Mouse (Mus musculus) embryonic facial prominence, embryonic 15.5 days (tissue): ENCODE measurements around the gene Tspan17. TPM values are rescaled to one million over a fixed set of nuclear protein-coding genes. Genes with fewer than 3 reads are reported as not detected.
A peak's percentile ranks its signal among the peaks of the same experiment; 100 is the strongest.

Experiments
- ATAC-seq: fragments of 200-750 bp; cut with Nextera tagmentation; 2 replicates; pipeline ENCODE4 v1.8.0; 2017; ENCODE audit warnings: low read depth, moderate TSS enrichment; ENCODE audit not compliant: insufficient number of reproducible peaks, low FRiP score, low TSS enrichment
- H3K27ac ChIP-seq: fragments of 300-500 bp; sonication (generic); replicated peaks from 2 replicates; pipeline ENCODE4 v1.5.1; 2015; ENCODE audit warnings: mild to moderate bottlenecking, inconsistent platforms
- H3K27me3 ChIP-seq: fragments of 300-500 bp; sonication (generic); 2 replicates; pipeline ENCODE4 v1.6.1; 2015; ENCODE audit warnings: inconsistent platforms
- H3K36me3 ChIP-seq: fragments of 300-500 bp; sonication (generic); 2 replicates; pipeline ENCODE4 v1.6.1; 2015; ENCODE audit warnings: mild to moderate bottlenecking, inconsistent platforms
- H3K4me1 ChIP-seq: fragments of 300-500 bp; sonication (generic); 2 replicates; pipeline ENCODE4 v1.6.1; 2015; ENCODE audit warnings: inconsistent platforms
- H3K4me2 ChIP-seq: fragments of 300-500 bp; sonication (generic); replicated peaks from 2 replicates; pipeline ENCODE4 v1.6.1; 2015; ENCODE audit warnings: mild to moderate bottlenecking, inconsistent platforms
- H3K4me3 ChIP-seq: fragments of 300-500 bp; sonication (generic); replicated peaks from 2 replicates; pipeline ENCODE4 v1.5.1; 2015; ENCODE audit warnings: mild to moderate bottlenecking, inconsistent platforms
- H3K9ac ChIP-seq: fragments of 300-500 bp; sonication (generic); 2 replicates; pipeline ENCODE4 v1.6.1; 2015; ENCODE audit warnings: inconsistent platforms
- H3K9me3 ChIP-seq: fragments of 300-500 bp; sonication (generic); replicated peaks from 2 replicates; pipeline ENCODE4 v1.6.1; 2016; ENCODE audit warnings: inconsistent platforms
- WGBS: fragments of 180-500 bp; shearing (Covaris S2); methylation state at CpG from one replicate; pipeline ENCODE4 v1.1.7; 2015; 5-methylcytosine and 5-hydroxymethylcytosine counted together
- polyA plus RNA-seq: library from polyadenylated mRNA; unstranded; fragments of >200 nt; fragmentation: Nextera tagmentation; extraction: Ambion mirVana; gene quantifications from 2 replicates; pipeline ENCODE4 v1.2.1, GENCODE M21; 2015

The Tspan17 gene
- polyA plus RNA-seq, 1 experiment from 2014 or later: 9.2 TPM

DNA sequence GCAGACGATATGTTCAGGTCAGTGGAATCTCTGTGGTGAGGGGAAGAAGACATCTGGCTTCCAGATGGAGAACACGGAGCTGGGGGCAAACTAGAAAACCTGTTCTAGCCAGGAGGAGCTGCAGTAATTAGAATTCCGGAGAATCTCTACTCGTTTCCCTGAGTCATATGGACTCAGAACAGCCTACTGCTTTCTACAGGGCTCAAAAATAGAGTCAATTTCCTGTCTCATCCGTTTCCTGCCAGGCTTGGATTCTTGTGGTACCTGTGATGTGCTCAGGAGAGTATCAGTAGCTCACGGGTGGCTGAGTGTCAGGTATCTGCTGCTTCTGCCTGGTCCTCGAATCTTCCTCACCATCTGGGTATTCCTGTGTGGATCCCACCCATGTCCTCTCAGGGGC, 22.3 kb downstream of the Tspan17 start:
- Histone ChIP-seq H3K27ac (no peak overlapping the region), H3K4me1 (no peaks in the 10 kb centered on the region), H3K27me3 (peaks cover 3% of the 10 kb centered on the region; the same call in 1 of the 2 replicates), H3K4me2 (no peak overlapping the region), H3K36me3 (no peaks in the 10 kb centered on the region), H3K9me3 (no peaks in the 10 kb centered on the region), H3K4me3 (no peak overlapping the region), H3K9ac (no peak overlapping the region)
- WGBS: 31% methylated on average over 7 of the region's 7 CpGs
- ATAC-seq: no peak

DNA sequence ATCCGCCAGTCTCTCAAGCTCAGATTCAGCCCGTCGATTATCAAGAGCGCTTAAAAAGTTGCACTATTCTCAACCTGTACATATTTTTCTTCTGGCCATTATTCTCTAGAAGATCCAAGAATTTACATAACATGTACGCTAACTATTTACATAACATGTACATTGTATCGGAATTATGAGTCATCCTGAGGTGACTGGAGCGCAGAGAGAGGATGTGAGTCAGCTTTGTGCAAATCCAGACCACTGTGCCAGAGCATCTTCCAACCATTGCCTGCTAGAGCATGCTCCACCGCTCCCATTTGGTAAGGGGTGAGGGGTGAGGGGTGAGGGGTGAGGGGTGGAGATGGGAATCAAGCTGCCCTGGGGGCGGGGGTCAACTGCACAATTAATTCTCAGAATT, 24.2 kb downstream of the Tspan17 start:
- no peak for ATAC-seq
- H3K4me3 ChIP-seq: no peak overlapping the region
- no peaks in the 10 kb centered on the region for H3K9me3 ChIP-seq
- H3K4me1 ChIP-seq: no peaks in the 10 kb centered on the region
- WGBS: 85% methylated on average over 9 of the region's 9 CpGs
- H3K36me3 ChIP-seq: no peaks in the 10 kb centered on the region
- H3K27ac ChIP-seq: no peak overlapping the region
- H3K4me2 ChIP-seq: no peak overlapping the region
- H3K27me3 ChIP-seq: no peaks in the 10 kb centered on the region
- no peak overlapping the region for H3K9ac ChIP-seq

DNA sequence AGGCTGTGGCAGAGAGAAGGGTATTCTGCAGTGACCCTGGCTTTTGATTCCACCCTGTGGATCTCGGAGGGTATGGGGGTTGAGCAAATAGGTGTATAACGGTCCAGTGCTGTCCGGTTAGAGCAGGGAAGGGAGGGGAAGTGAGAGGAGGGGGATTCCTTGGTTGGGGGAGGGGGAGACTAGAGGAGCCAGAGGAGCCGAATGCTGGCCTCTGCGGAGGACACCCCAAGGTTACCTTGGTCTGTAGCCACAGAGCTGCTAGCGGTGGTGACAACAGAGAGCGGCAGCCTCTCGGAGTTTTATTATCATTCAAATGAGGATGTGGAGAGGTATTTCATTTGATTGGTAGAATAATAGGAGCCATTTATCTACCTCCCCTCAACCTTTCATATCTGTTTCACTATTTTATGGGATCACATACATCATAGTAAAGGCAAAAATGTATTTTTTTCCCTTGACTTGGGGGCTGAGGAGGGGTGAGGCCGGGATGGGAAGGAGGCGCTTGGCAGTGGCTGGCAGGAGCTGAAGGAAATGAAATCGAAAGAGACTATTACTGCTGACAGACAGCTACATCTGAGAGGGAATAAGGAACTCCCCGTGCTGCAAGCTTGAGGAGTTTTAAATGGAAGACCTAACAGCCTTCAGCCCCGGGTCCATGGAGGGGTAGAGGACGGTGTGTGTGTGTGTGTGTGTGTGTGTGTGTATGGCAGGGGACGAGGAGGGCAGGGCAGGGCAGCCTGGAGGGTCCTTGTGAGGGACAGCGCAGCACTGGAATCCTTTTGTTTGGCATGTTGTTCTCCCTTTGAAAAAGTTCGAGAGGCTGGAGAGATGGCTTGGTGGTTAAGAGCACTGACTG, 29.4 kb downstream of the Tspan17 start:
- no peak for ATAC-seq
- no peak overlapping the region for H3K9ac ChIP-seq
- H3K9me3 ChIP-seq: no peaks in the 10 kb centered on the region
- H3K27me3 ChIP-seq: no peaks in the 10 kb centered on the region
- no peaks in the 10 kb centered on the region for H3K36me3 ChIP-seq
- 22% methylated on average over 17 of the region's 17 CpGs for WGBS
- H3K4me1 ChIP-seq: no peaks in the 10 kb centered on the region
- H3K27ac ChIP-seq: no peak overlapping the region
- no peak overlapping the region for H3K4me3 ChIP-seq
- H3K4me2 ChIP-seq: no peak overlapping the region

DNA sequence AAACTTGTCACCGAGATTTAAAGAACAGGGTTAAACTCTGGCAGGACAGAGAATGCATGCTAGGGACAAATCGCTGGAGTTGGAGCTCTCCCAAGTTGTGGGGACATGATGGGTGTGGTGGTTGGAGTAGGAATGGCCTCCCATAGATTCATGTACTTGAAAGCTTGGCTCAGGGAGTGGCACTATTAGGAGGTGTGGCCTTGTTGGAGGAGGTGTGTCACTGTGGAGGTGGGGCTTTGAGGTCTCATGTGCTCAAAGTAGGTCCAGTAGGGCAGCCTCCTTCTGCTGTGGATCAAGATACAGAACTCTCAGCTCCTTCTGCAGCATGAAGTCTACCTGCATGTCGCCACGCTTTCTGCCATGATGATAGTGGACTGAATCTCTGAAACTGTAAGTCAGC, 31.9 kb downstream of the Tspan17 start:
- 85% methylated on average over 4 of the region's 4 CpGs for WGBS
- Histone ChIP-seq H3K9me3 (no peaks in the 10 kb centered on the region), H3K27ac (no peak overlapping the region), H3K4me3 (no peak overlapping the region), H3K36me3 (no peaks in the 10 kb centered on the region), H3K27me3 (no peaks in the 10 kb centered on the region), H3K4me2 (no peak overlapping the region), H3K9ac (no peak overlapping the region), H3K4me1 (peaks cover 6% of the 10 kb centered on the region; the same call in 1 of the 2 replicates)
- ATAC-seq: no peak

DNA sequence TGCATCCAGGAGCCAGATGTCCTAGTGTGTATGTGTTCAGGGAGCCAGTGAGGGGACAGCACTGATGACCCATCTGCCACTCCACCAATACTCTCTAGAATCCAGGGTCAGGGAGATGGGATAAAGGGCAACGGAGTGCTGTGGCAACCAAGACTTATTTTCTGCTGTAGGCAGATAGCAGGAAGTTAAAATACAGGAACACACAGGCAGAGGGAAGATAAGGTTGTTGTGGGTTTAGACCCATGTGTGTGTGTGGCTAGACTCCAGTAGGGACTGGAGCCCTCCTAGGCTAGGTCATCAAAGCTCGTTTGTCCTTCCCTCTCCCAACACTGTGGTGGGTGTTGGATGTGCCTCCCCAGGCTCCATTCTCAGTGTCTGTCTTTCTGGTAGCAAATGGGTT, 32.8 kb downstream of the Tspan17 start:
- no peak overlapping the region for H3K4me3 ChIP-seq
- H3K27me3 ChIP-seq: no peaks in the 10 kb centered on the region
- no peaks in the 10 kb centered on the region for H3K9me3 ChIP-seq
- peaks cover 6% of the 10 kb centered on the region; the same call in 1 of the 2 replicates for H3K4me1 ChIP-seq
- no peak overlapping the region for H3K4me2 ChIP-seq
- 78% methylated on average over 2 of the region's 2 CpGs for WGBS
- no peak overlapping the region for H3K27ac ChIP-seq
- no peak overlapping the region for H3K9ac ChIP-seq
- no peak for ATAC-seq
- no peaks in the 10 kb centered on the region for H3K36me3 ChIP-seq

DNA sequence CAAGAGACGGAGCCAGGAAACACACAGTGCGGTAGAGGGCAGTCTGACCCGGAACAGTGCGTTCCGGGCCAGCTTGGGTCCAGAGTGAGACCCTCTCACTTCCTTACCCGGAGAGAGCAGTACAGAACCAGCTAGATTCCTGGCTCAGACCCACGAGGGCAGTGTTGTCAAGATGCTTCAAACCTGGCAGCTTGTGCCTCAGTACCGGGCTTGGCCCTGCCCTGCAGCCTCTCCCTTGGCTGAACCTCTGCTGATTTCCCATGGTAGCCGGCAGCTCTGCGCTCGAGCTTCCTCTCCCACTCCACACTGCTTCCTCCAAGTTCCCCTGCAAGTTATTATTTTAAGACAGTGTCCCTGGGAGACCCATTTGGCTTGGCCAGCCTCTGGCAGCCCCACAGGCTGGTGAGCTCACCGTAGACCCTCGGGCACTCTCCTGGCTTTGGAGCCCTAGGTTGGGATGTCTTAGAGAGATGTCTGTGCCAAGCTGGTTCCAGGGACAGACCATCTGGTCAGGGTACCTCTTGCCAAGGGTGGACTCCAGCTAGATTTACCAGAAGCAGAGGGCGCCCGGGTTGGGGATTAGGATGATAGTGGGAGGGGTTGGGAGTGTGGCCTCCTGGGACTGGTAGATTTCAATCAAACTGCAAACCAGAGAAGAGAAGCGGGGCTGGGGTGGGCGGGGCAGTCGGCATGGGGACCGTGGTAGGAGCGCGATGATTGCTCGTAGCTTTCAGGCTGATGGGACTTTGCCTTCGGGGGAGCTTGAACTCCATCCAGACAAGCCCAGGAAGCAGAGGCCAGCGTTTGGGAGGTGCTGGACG, 35.1 kb downstream of the Tspan17 start:
- H3K4me2 ChIP-seq: peak overlapping the region; percentile 34
- no peaks in the 10 kb centered on the region for H3K9me3 ChIP-seq
- H3K27me3 ChIP-seq: no peaks in the 10 kb centered on the region
- H3K27ac ChIP-seq: no peak overlapping the region
- H3K36me3 ChIP-seq: no peaks in the 10 kb centered on the region
- WGBS: 14% methylated on average over 23 of the region's 25 CpGs
- no peak overlapping the region for H3K9ac ChIP-seq
- H3K4me3 ChIP-seq: peak overlapping the region; percentile 4; the same call in 1 of the 2 replicates
- no peak for ATAC-seq
- H3K4me1 ChIP-seq: peaks cover 6% of the 10 kb centered on the region; the same call in 1 of the 2 replicates

DNA sequence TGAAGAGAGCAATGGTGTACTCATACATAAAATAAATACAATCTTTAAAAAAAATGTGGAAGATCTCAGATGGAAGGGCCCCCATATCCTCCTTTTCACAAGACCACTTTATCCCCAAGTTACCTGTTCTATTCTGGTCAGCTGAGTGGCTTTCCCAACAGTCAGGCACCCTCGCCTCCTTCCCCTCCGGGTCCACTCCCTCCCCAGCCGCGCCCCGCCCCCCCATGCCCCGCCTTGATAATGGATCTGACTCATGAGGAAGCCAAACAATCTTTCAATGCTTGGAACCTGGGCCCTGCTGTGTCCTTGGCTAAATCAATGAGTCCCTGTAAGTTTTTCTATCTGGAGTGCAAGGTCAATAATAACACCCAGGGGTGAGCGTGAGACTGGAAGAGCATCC, 38.8 kb downstream of the Tspan17 start:
- H3K27me3 ChIP-seq: no peaks in the 10 kb centered on the region
- no peaks in the 10 kb centered on the region for H3K9me3 ChIP-seq
- H3K9ac ChIP-seq: no peak overlapping the region
- 53% methylated on average over 7 of the region's 7 CpGs for WGBS
- no peak for ATAC-seq
- peaks cover 6% of the 10 kb centered on the region; the same call in 1 of the 2 replicates for H3K4me1 ChIP-seq
- no peak overlapping the region for H3K4me2 ChIP-seq
- H3K4me3 ChIP-seq: no peak overlapping the region
- H3K27ac ChIP-seq: no peak overlapping the region
- no peaks in the 10 kb centered on the region for H3K36me3 ChIP-seq

DNA sequence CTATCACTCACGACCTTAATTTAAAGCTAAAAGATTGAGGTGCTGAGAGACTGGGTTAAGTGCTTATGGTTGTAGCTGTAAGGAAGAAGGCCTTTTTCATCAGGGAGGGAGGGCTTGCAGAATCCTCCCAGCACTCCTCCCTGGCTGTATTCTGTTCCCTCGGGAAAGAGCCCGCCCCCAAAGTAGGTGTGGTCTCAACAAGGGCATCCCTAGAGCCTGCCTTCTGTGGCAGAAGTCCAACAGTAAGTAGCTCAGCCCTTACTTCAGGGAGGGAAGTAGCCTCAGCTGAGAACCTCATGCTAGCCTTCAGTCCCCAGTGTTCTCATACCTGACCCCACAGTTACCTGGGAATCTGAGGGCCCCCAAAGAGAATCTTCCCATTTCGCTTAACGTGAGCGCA, 39.3 kb downstream of the Tspan17 start:
- Histone ChIP-seq H3K36me3 (no peaks in the 10 kb centered on the region), H3K27ac (no peak overlapping the region), H3K9ac (no peak overlapping the region), H3K9me3 (no peaks in the 10 kb centered on the region), H3K27me3 (no peaks in the 10 kb centered on the region), H3K4me1 (peaks cover 6% of the 10 kb centered on the region; the same call in 1 of the 2 replicates), H3K4me2 (no peak overlapping the region), H3K4me3 (no peak overlapping the region)
- ATAC-seq: no peak
- 57% methylated on average over 6 of the region's 6 CpGs for WGBS

DNA sequence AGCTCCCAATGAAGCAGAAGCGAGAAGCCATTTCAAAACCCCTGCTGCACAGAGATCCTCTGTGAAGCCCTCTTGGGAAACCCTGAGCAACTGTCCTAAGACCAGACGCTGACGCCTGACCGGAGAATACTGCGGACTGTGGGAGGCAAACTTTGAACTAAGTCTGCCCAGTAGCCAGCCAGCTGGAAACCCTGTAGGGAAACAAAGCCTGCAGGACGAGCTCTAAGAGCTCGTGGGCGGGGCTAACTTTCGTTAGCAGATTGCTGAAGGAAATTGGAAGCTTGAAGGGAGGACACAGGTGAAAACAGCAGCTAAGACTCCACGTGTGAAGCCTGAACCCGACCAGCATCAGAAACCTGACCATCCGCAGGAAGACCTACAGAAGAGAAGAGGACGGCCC, 40.3 kb downstream of the Tspan17 start:
- Histone ChIP-seq H3K27me3 (no peaks in the 10 kb centered on the region), H3K9me3 (no peaks in the 10 kb centered on the region), H3K4me2 (no peak overlapping the region), H3K4me3 (no peak overlapping the region), H3K36me3 (no peaks in the 10 kb centered on the region), H3K9ac (no peak overlapping the region), H3K4me1 (peaks cover under 1% of the 10 kb centered on the region; the same call in 1 of the 2 replicates), H3K27ac (no peak overlapping the region)
- WGBS: 3% methylated on average over 13 of the region's 13 CpGs
- no peak for ATAC-seq

DNA sequence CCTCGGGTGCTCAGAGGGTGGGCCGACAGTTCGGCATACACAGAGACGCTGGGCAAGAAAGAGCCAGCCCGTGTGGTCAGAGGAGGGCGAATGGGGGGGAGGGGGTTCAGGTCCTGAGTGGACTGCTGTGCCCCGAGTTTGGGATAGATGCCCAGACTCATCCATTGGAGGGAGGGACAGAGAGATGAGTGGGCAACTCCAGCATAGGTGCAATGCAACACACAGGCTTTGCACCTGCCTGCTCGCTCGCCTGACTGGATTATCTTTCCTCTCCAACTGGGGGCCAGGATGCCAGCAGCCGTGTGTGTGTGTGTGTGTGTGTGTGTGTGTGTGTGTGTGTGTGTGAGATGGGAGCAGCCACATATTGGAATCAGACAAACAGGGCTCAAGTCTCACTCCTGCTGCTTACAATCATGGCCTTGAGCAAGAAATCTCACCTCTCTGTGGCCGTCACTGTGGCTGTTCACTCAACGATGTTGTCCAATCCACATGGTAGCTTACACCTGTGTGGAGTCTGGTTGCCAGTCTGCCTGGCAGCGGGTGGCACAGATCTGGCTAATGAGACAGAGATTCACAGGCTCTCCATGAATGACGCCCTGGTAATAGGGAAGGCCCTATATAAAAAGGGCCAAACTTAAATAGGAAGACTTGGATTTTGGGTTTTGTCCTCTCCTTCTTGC, 47.3 kb downstream of the Tspan17 start:
- no peak overlapping the region for H3K9ac ChIP-seq
- ATAC-seq: no peak
- H3K4me1 ChIP-seq: peaks cover 8% of the 10 kb centered on the region
- H3K4me3 ChIP-seq: no peak overlapping the region
- no peaks in the 10 kb centered on the region for H3K9me3 ChIP-seq
- no peaks in the 10 kb centered on the region for H3K36me3 ChIP-seq
- WGBS: 74% methylated on average over 14 of the region's 14 CpGs
- no peak overlapping the region for H3K27ac ChIP-seq
- no peaks in the 10 kb centered on the region for H3K27me3 ChIP-seq
- H3K4me2 ChIP-seq: no peak overlapping the region

DNA sequence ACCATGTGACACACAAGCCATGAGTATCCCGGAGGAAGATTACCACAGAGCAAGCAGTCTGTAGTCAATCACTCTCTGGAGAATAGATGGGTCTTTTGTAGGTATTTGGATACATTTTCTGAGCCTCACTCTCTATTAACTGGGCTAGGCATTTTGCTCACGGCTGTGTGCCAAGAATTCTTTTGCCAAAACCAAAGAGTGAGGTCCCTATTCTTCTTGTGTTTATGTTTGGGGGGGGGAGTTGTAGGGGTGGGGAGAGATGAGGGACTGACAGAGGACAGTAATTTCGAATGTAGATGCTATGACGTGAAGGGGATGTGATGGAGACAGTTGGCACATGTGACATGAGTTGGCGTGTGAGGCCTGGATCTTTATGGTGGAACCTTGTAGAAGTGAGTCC, 47.9 kb downstream of the Tspan17 start:
- H3K9ac ChIP-seq: no peak overlapping the region
- no peak for ATAC-seq
- H3K9me3 ChIP-seq: no peaks in the 10 kb centered on the region
- no peaks in the 10 kb centered on the region for H3K27me3 ChIP-seq
- no peak overlapping the region for H3K27ac ChIP-seq
- WGBS: 65% methylated on average over 5 of the region's 5 CpGs
- H3K36me3 ChIP-seq: no peaks in the 10 kb centered on the region
- no peak overlapping the region for H3K4me3 ChIP-seq
- peaks cover 8% of the 10 kb centered on the region for H3K4me1 ChIP-seq
- no peak overlapping the region for H3K4me2 ChIP-seq
